Mouse (Mus musculus): ENCODE data around the gene Ss18l2.

Ss18l2 gene

DNA sequence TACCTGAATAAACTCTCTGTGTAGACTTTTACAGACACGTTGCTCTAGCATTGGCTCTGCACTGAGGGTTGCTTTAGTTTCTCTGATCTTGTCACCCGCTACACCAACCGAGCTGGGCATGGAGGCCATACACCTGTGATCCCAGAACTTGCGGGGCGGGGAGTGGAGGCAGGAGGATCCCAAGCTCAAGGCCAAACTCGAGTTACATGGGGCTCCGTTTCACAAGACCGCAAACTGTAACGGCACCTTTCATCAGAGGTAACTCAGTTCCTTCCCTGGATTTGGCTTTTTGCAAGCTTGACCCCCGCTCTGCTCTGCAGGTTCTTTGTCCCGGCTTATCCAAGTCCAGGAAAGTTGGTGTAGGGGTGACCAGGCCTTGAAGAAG, 5.9 kb upstream of the Ss18l2 start:
- DNase-seq (ENCODE audit: low spot score in 2 of 2), result no peak

DNA sequence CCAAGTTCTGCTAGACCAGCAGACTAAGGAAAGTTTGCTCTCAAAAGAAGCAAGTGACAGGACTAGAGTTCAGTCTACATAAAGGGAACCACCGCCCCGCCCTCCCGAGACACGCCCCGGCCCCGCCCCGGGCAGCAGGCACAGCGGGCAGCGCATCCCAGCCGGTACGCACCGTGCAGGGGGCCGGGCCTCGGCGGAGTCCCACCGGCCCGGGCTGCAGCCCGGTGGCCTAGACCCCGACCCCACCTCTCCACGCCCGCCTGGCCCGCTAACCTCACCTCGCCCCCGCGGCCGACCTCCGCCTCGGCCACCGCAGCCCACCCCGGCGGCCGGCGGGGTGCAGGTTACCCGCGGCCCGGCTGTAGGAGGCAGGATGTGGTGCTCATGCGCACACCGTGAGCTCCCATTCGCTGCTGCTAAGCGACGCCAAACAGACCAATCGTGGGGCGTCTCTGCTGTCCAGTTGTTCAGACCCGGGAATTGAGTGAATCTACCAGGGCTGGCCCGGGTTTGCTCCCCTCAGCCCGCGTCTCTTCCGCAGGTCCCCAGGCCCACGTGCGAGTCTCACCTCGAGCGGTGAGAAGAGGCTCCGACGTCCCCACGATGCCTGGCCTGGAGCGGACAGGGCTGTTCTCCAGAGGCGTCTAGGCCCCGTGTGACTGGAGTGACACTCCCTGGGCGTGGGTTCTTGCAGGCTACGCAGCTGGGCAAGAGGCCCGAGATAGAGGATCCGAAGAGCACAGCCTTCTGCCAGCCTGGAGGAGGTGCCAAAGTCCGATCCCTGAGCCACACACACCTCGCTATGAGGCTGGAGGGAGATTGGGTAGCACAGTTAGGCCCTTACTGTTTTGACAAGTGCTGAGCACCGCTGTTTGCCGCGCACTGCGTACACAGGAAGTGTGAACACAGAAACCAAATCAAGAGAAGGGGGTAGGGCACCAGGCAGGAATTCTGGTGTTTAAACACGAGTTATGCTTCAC, 5.2 kb upstream of the Ss18l2 start, which contains the start of gene Sec22c:
Sec22c (minus strand) TSS at position 845 of the 980 bp plus-strand sequence.
- DNase-seq (ENCODE audit: low spot score in 2 of 2), result peak; percentile 83 to 91

DNA sequence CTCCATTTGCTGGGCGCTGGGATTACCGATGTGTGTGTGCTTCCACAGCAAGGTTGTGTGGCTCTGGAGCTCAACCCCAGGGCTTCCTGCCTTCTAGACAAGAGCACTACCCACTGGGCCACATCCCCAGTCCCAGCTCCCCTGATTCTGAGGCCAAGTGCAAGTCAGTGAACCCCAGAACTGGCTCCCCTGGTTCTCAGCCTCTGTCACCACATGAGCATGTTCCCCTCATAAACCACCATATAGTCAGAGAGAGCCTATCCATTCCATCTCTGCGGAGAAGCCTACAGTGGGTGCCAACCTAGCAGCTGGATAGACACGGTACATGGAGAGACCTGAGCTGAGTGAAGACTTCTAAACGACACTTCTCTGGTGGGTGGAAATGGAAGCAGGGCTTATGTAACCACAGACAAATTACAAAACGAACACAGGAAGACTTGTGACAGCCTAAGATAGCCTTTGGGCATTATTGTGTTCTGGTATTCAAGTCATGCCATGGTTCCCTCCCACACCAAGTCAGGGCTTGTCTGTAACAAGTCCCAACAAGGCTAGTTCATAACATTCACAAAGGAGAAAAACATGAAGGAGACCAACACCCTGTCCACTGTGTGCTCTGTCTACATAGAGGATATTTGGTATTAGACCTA, 4.0 kb upstream of the Ss18l2 start:
- DNase-seq (ENCODE audit: low spot score in 2 of 2), result no peak

DNA sequence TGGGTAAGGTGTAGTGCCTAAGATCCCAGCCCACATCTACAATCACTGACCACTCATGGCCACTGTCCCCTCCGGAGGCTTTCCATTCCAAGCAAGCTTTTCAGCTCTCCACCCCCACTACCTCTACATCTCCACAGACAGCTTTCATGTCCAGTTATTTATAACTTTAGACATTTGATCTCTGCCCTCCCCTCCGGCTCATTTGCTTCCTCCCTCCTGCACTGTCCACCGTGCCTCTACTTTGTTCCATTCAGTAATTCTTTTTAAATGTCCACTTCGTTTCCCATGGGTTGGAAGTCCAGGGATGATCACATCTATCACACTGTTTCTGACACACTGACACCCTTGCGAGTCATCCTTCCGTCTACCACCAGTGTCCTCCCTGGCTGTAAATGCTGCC, 2.3 kb upstream of the Ss18l2 start:
- DNase-seq (ENCODE audit: low spot score in 2 of 2), result no peak

DNA sequence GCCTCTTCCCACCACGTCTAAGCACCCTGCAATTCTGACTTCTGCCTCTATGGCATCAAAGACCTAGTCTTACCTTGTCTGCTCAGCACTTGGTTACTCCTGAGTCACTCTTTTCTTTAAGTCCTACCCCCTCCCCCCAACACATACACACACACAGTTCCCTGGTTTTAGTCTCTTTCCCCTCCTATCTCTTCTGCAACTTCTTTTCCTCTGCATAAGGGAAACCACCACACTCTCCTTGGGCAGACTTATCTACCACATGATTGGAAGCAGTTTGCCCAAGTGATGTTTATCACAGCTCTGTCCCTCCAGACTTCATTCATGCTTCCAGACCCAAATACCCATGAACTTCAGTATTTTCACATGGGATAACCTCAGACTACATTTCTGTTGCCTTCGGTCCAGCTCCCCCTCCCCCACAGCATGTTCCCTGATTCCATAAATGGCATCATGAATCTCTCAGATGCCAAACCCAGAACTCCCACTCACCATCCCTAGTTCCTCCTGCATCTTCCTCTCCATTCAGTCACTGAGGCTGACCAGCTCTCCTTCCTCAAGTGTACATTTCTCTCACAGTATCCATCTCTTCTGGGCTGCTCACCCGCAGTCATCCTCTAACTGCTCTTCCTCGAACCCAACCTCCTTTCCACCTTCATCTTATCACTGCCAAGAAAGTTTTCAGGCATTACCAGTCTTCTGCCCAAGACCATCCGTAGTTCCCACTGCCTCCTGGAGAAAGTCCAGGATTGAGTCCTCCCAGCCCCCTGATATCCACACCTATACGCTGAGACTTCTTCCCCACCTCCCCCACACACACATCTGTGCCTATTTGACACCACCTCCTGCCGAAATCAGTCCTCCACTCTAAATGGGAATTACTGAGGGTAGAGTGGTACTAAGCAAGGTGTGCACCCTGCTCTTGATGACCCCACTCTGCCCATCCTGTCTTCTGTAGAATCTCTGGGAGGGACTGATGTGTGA, 1.3 kb upstream of the Ss18l2 start:
- no peak for DNase-seq (ENCODE audit: low spot score in 2 of 2)

DNA sequence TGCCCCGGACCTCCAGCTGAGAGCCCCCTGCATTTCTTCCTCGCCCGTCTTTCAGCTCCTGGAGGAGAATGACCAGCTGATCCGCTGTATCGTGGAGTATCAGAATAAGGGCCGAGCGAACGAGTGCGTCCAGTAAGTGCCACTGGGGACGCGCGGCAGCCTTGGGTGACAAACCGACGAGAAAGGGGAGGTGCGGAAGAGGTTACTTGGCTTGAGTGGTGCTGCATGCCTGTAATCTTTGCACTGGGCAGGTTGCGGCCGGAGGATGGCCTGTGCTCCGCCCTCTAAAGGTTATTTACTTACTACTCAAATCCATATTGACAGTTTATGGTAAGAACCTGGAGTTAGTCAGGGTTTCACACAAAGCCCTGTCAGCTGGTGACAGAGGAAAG, 451 bp downstream of the Ss18l2 start:
- DNase-seq (ENCODE audit: low spot score in 2 of 2), result peak in 1 of 2 experiments; percentile 21

DNA sequence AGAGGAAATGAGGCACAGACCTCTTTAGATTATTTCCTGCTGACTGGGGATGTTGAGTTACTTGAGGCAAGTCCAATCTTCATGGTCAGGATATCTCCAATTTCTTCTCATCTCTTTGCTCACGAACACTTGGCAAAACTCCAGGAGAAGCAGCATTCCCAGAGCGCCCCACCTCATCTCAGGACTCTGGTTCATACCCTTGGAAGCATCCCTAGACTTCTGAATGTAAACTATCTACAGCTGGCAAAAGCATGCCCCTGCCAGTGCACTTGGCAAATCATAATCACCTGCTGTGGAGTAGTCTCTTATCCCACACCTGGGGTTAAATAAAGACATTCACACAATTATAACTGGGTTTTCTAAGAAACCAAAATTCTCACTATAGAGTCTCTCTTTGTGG, 6.9 kb downstream of the Ss18l2 start:
- DNase-seq (ENCODE audit: low spot score in 2 of 2), result no peak

DNA sequence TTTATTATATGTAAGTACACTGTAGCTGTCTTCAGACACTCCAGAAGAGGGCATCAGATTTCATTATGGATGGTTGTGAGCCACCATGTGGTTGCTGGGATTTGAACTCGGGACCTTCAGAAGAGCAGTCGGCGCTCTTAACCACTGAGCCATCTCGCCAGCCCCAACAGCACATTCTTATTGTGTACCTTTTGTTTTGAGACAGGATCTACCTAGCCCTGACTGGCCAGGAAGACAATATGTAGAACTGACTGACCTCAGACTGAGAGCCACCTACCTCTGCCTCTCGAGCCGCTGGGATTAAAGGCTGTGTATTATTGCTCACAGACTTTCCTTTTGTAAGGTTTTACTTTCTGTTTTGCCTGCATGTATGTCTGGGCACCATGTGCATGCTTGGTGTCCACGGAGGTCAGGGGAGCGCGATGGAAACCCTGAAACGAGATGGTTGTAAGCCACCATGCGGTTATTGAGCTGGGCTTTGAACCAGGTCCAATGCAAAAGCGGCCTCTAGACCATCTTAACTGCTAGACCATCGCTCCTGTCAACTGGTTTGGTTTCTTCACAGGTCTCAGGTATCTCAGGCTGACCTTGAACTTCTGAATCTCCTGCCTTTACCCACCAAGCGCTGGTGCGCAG, 8.1 kb downstream of the Ss18l2 start:
- DNase-seq (ENCODE audit: low spot score in 2 of 2), result peak in 1 of 2 experiments; percentile 17

DNA sequence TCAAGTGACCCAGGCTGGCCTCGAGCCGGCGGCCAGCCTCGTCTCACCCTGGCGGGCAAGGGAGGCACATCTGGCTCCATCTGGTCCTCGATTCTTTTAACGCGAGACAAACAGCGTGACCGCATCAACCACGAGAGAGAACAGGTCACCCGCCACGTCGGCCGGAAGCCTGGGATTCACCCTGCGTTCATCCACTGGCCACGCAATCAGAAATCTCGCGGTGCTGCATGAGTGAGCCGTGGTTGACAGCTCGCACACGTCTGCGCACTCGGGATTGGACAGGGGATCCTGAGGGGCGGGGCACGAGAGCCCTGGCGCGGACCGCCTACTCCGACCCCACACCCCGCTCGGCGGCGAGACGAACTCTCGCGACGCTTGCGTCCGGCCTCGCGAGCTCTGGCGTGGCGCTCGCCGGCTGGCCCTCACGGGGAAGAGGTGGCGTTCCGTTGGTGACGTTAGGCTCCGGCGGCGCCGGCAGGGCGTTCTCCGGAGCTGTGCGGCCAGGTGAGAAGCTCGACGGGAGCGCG, 8.7 kb downstream of the Ss18l2 start, which contains the start of gene Nktr:
Nktr (plus strand) TSS at position 378 of the 527 bp plus-strand sequence.
- DNase-seq (ENCODE audit: low spot score in 2 of 2), result peak; percentile 90 to 97

DNA sequence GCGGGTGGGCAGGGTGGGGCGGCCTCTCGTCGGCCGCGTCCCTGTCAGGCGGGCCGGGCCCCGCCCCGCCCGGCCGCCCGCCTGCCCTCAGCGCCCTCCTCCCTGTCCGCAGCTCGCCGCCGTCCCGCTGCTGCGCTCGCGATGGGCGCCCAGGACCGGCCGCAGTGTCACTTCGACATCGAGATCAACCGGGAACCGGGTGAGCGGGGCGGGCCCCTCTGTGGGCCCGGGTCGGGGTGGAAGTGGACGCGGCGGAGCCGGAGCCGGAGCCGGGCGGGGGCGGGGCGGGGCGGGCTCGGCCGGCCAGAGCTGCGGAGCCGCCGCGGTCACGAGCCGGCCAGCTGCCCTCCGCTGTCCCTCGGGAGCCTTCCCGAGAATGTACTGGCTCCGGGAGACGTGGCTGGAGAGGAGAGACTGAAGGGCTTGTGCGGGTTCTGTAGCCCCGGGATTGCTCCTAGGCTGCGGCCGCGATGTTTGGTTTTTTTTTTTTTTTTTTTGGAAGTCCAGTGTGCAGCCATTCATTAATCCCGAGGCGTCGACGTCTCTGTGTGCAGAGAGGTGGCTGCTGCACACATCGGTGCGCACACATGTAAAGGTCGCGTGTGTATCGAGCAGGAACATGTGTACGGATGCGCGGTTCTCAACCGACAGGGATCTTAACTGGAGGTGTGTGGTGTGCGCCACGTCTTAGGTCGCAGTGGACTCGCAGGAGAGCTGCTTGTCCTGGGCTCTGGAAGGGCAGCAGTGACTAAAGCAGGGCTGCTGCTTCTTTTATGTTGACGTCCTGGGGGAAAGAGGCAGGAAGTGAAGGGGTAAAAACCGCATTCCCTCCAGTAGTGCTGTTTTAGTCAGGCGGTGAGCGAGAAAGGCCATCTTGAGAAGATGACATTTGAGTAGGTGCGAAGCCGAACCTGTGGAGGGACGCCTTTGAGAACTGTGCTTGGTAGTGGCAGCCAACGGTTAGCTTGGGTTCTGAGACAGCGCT, 9.5 kb downstream of the Ss18l2 start:
- DNase-seq (ENCODE audit: low spot score in 2 of 2), result peak in 1 of 2 experiments; percentile 68

DNA sequence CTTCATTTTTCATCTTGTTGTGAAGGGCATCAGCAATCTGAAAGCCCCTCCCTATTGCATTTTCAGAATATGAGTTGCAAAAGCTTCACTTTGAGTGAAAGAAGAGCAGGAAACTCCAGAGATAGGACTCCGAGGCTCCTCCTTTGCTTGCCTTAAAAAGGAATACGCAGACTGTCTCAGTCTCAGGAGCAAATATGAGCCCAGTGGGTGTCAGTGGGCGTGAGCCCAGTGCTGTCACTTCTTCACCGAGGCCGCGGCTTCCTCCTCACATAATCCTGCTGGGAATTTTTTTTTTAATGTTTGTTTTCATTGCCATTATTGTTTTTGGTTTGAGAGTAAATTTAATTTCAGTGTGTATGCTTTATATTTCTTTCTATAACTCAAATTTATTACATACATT, 30.4 kb downstream of the Ss18l2 start:
- no peak for DNase-seq (ENCODE audit: low spot score in 2 of 2)

DNA sequence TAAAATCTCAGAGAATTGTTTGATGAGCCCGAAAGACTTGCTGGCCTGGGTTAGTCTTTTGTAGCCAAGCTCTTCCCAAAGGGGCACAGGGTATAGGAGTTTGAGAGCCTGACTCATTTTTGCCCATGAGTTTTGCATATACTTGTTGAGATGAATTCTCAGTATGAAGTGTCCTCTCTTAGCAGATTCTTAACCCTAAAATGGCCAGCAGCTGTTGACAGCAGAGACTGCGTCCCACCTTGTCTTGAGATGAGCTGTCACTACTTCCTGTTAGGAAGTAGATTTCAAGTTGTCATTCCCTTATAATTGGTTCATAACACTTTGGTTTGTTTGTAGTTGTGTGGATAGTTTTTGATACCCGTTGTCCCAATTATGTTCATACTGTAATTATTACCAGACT, 31.0 kb downstream of the Ss18l2 start:
- DNase-seq (ENCODE audit: low spot score in 2 of 2), result no peak

DNA sequence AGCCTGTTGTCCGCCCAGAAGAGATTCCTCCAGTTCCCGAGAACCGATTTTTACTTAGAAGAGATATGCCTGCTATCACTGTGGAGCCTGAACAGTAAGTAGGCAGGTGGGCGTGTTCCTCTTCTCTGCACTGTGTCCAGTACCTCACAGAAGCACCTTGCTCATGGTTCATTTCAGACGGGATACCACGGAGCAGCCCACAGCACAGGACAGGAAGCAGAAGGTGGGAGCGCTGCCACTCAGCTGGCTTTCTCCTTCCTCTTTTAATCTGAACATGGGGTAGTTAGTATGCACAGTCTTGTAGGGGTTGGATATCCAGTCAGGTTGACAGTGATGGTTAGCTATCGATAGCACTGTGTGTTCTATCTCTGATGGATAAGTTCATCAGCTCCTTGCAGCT, 33.9 kb downstream of the Ss18l2 start:
- no peak for DNase-seq (ENCODE audit: low spot score in 2 of 2)

DNA sequence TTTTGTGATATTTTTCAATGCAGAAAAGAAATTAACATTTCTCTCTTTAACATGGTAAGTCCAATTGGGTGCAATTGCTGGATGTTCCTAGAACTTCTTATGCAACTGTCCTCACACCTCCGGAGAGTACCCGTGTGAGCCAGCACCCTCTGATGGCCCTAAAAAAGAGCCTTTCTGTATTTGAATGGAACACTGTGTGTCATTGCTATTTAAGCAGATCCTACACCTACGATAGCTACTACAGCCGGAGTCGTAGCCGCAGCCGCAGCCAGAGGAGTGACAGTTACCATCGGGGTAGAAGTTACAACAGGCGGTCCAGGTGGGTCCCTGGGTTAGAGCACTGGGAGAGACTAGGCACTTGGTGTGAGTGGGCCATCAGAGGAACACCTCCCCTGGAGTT, 42.6 kb downstream of the Ss18l2 start:
- no peak for DNase-seq (ENCODE audit: low spot score in 2 of 2)

DNA sequence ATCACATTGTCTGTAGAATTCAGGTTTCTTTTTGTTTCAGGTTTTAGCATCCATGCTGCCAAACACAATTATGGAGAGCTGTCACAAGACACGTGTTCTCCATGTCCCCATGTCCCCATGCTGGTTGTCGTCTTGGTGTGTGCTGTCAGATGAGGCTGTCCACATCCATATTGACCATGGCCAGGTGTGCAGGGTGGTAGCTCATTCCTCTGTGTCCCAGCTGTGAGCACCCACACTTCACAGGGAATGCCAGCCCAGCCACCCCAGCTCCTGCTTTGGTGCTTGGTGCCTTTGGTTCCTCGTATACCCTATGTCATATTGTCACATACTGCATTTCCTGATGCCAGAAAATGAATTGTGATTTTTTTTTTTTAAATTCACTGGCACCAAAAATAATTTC, 44.5 kb downstream of the Ss18l2 start:
- DNase-seq (ENCODE audit: low spot score in 2 of 2), result no peak

DNA sequence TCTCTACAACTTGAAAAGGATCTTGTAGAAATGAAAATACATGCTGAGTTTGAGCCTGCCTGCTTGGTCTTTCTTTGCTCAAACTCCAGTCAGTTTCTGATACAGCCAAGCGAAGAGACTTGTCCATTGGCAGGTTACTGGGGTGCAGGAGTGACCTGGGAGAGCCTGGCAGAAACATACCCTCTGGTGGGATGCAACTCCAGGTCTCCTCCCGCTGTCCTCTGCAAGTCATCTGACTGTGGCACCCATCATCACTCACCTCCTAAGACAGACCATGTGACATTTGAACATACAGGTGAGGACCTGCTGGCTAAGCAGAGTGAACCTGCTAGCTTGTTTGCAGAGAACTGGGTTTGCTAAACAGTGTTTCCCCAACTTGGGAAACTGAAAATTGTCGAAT, 46.7 kb downstream of the Ss18l2 start:
- DNase-seq (ENCODE audit: low spot score in 2 of 2), result no peak

DNA sequence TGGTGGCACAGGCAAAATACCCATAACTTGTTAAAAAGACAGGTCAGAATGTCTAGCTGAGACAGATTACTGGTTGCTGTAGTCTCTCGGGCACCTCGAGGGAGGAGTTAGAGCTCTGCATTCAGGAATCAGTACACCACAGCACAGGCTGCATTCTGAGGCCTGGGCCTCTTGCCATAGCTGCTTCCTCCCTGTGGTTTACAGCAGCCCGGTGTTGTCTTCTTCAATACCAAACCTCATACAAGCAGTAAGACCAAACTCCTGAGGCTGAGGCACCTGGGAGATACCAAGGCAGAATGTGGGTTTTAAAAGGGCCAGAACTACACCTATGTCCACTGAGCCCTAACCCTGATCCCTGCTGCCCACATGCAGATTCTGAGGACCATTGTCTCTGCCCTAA, 47.3 kb downstream of the Ss18l2 start:
- no peak for DNase-seq (ENCODE audit: low spot score in 2 of 2)

DNA sequence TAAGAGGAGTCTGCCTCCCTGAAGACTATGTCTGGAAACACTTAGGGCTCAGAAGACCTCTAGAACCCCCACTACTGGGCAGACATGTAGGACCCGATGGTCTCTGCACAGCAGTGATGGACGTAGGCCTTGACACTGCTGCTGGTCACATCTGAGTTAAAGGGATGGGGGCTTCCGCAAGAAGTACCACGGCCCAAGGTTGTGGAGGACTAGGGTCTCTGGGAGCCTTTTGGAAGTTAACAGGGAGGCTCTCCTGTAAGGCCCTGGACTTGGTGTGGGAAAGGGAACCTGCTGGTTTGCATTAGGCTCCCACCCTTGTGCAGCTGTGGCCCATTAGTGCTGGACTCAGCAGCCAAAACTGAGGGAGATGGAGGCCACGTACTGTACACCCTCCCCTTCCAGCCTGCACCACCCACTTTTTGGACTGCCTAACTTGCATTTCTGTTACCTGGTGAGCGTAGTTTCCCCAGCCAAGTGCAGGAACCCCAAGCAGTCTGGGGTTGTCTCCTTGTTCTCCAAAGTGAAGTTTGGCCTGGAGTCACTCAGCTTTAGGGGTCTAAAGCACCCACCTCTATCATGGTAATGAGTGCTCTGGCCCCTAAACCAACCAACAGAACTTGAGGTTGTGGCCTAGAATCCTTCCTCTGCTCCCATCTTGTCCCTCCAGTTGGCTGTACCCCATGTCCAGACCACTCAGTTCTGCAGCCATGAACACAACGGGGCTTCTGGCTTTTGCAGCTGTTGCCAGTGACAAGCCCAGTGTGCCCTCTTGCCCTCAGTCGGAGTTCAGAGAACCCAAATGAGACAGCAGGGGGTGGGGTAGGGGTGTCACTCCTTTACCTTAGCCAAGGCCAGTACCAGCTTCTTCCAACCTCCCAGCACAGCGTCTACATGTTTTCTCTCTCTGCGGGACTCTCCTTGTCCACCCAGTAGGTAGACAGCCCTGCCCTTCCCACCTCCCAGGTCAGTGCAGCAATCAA, 48.0 kb downstream of the Ss18l2 start:
- DNase-seq (ENCODE audit: low spot score in 2 of 2), result peak in 1 of 2 experiments; percentile 29
